Mouse (Mus musculus): ENCODE measurements around the gene Kiz.
A peak's percentile ranks its signal among the peaks of the same experiment; 100 is the strongest.

Kiz gene

DNA sequence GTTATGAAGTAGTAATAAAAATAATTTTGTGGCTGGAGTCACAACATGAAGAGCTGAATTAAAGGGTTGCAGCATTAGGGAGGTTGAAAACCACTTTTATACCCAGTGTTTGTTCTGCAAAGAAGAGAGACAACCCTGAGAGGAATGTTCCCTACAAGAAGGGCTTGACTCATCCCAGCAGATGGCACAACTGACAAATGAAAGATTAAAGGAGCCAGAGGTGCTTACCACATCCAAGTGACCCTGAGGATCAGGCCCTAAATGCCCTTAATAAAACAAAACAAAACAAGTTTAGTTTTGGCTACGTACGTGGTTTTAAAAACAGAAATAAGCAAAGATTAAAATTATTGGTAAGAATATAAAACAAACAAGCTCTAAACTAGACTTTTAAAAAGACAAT lies 129.2 kb downstream of the Kiz start:
- DNase-seq, result no peak

- no peak for DNase-seq
Observed at GRCm38 (mm10) chr2:146985807-146986206, 130.1 kb downstream of the Kiz start.

GRCm38 (mm10) chr2:146986429-146986828 lies 130.8 kb downstream of the Kiz start:
- DNase-seq, result no peak

- DNase-seq, result no peak
Observed at GRCm38 (mm10) chr2:147007265-147007664, 151.6 kb downstream of the Kiz start.

GRCm38 (mm10) chr2:147009084-147009483 lies 153.4 kb downstream of the Kiz start:
- no peak for DNase-seq

- DNase-seq, result no peak
Observed at GRCm38 (mm10) chr2:147010141-147010540, 154.5 kb downstream of the Kiz start.

DNA sequence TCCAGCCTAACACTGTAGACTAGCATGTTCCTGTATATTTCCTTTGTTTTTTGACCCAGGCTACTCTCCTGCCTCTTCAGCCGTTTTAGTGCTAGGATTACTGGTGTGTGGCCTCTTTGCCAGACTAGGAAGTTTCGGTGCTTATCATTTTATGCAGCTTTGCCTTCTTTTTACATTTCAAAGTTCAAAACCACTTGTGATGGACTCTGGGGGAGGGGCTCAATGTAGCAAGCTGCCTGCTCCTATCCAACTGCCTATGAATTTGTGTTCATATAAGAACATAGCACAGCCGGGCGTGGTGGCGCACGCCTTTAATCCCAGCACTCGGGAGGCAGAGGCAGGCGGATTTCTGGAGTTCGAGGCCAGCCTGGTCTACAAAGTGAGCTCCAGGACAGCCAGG lies 155.3 kb downstream of the Kiz start:
- no peak for DNase-seq

DNA sequence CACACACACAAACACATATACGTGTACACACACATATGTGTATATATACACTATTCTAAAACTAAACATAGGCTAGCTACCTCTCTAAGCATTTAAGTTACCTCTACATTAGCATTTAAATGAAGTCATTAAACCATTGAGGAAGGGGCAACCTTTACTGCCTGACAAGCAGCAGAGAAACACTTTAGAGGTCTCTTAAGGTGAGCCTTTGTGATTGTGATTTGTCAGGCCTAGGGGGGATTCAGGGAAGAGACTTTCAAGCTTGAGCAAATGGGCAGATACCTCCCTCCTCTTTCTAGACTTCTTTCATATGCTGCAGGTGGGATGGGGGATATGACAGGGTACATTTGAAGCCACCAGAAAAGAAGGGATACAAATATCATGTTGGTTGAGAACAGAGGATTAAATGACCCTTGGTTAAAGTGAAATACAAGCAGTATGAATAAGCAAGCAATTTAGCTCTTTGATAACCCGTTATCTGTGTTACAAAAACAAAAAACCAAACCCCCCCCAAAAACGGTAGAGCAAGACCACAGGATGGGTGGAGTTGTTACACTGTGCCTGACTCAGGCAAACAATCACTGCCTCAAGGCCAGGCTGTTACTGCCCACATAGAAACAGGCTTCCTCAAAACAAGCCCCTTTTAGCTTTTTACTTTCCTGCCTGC lies 155.9 kb downstream of the Kiz start:
- DNase-seq, result no peak

DNA sequence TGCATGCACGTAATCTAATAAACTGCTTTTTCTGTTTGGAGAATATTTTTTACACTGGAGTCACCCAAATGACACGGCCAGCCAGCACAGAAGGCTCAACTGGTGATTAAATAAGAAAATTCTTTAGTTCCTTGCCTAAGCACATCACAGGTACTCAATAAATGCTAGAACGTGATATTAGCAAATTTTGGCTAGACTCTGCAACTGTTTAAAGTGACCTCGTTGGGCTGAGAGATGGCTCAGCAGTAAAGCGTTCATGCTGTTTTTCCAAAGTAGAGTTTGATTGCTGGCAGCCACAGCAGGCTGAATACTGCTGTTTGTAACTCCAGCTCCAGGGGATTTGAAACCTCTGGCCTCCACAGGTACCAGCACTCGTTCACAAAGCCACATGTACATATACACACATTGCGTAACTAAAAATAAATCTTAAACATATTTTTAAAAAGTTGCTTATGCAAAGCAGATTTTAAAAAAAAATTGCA lies 156.5 kb downstream of the Kiz start:
- no peak for DNase-seq

- peak; percentile 96 to 97 for DNase-seq
Observed at GRCm38 (mm10) chr2:147012623-147013184, 157.0 kb downstream of the Kiz start, which contains the start of gene Xrn2. TSS of gene Xrn2 (plus strand) at chr2:147012996.

DNA sequence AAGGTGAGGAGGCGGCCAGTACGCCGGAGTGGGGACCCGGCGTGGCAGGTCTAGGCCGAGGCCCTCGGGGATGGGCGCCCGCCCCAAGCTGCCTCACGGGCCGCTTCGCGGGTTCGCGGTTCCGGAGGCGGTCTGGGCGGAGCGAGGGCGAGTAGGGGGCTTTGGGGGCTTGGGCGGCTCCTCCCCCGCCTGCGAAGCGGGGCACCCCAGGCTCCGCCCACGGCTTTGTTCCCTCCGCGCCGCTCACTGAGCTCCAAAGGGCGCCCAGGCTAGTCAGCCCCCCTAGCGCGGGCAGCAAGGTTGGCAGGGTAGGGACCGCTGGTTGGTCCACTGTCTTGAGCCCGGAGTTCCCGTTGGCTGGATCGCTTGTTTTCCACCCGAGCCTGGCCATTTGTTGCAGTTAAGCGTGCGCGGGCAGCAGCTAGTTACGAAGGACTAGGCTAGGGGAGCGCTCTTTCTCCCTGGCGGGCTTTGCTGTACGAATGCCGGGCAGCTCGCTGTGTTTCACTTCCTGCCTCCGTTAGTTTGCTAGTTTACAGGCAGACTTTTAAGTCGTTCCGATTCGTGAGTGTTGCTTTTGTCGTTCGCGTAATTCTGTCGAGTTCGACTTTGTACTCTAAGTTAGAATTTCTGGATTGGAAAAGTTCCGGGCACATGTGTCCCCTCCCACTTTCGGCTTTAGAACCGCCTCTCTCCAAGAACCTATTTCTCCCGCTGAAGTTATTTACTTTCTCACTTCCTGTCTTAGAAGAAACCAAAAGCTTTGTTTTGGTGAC lies 157.7 kb downstream of the Kiz start:
- DNase-seq, result peak in 1 of 2 experiments; percentile 59

GRCm38 (mm10) chr2:147014101-147014886 lies 158.6 kb downstream of the Kiz start:
- DNase-seq, result no peak

Data from cerebellum, adult 18-20 months (tissue).